Mouse (Mus musculus): ENCODE results near the gene Cotl1.

GRCm38 (mm10) chr8:119779013-119779737, 61.2 kb downstream of the Cotl1 start:
- peak; percentile 79 for TF ChIP-seq CTCF (conservative IDR thresholded peaks at IDR 0.05; ENCODE audit: low read length)
- TF ChIP-seq POU5F1 (IDR thresholded peaks at IDR 0.05; ENCODE audit: borderline replicate concordance, low read length) = no peak
- TF ChIP-seq NANOG (IDR thresholded peaks at IDR 0.05; ENCODE audit: borderline replicate concordance, low read length) = no peak
